Mouse (Mus musculus): ENCODE data around the gene Dip2b.

DNA sequence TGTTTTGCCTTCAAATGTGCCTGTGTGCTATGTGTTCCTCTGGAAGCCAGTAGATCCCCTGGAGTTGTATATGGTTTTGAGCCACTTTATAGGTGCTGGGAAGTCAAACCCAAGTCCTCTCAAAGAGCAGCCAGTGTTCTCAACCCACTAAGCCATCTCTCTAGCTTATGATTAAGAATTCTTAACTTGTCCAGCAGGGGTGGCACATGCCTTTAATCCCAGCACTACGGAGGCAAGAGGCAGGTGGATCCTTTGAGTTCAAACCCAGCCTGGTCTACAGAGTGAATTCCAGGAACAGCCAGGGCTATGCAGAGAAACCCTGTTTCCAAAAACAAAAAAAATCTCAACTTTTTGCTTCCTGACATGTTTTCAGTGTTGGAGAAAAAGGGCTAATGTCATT, 192.2 kb downstream of the Dip2b start:
- TF ChIP-seq POLR2A (IDR thresholded peaks at IDR 0.05; ENCODE audit: control insufficient read depth, extremely low read depth, insufficient read depth, low read length, poor library complexity), result no peak
- no peak for TF ChIP-seq CTCF (IDR thresholded peaks at IDR 0.05; ENCODE audit: borderline replicate concordance, control insufficient read depth, extremely low read depth, insufficient read depth, low read length, poor library complexity)
